10 mouse cellular contexts compared by ENCODE assay signal in genomic region chr2:137080468-137080867, GRCm38 (mm10). TPM values are rescaled to one million over a fixed set of nuclear protein-coding genes. Genes with fewer than 3 reads are reported as not detected.
DNase-seq lines count a peak whose midpoint lies in the region; ATAC-seq and TF ChIP-seq lines count a peak whose summit lies in the region.
"Had no signal": no experiment of that assay in that cellular context is flagged by ENCODE, and none has a peak within 500 bp of the region (broad histone marks: within the 10 kb centered on the region; RNA-seq: fewer than 3 reads in every experiment).

No protein-coding gene starts in this region.

- WGBS in embryonic facial prominence, embryonic 15.5 days, result 61% methylated on average over 6 of the region's 6 CpGs
- 69% methylated on average over 6 of the region's 6 CpGs for WGBS in embryonic facial prominence, embryonic 10.5 days
- WGBS in lung, adult 2 months, result 54% methylated on average over 6 of the region's 6 CpGs

- H3K27ac ChIP-seq in embryonic facial prominence, embryonic 15.5 days (replicated peaks), result peak overlapping the region; percentile 34; the same call in 1 of the 2 replicates
- H3K27ac ChIP-seq in embryonic facial prominence, embryonic 10.5 days (replicated peaks), result no peak overlapping the region
- H3K27ac ChIP-seq: neural tube, embryonic 13.5 days had no signal

- DNase-seq in embryonic facial prominence, embryonic 10.5 days (ENCODE audit: low spot score), result no peak
- DNase-seq in lung, adult 18-20 months, result peak; percentile 47 to 55
- no peak for DNase-seq in lung, adult 2 months
- peak; percentile 72 for DNase-seq in kidney, adult 11 months
- peak; percentile 23 for DNase-seq in lung, postnatal 14 days
- DNase-seq in frontal cortex, postnatal 10 days (ENCODE audit: low spot score in 2 of 2), result no peak
- DNase-seq in cerebellum, adult 9-11 months, result no peak
- DNase-seq: forebrain, postnatal 0 days had no signal

- H3K4me1 ChIP-seq in embryonic facial prominence, embryonic 15.5 days, result peaks cover 25% of the 10 kb centered on the region
- peaks cover 42% of the 10 kb centered on the region for H3K4me1 ChIP-seq in embryonic facial prominence, embryonic 10.5 days
- peaks cover 12% of the 10 kb centered on the region for H3K4me1 ChIP-seq in lung, adult 2 months (ENCODE audit: control insufficient read depth, insufficient read depth, low read length)

- H3K4me2 ChIP-seq in embryonic facial prominence, embryonic 15.5 days (replicated peaks), result no peak overlapping the region
- H3K4me2 ChIP-seq: neural tube, embryonic 13.5 days had no signal

- no peak overlapping the region for H3K9ac ChIP-seq in embryonic facial prominence, embryonic 15.5 days
- H3K9ac ChIP-seq: forebrain, postnatal 0 days; neural tube, embryonic 13.5 days had no signal

- peaks cover 27% of the 10 kb centered on the region for H3K36me3 ChIP-seq in embryonic facial prominence, embryonic 15.5 days
- H3K36me3 ChIP-seq in embryonic facial prominence, embryonic 10.5 days (replicated peaks), result peaks cover 38% of the 10 kb centered on the region

- H3K9me3 ChIP-seq in embryonic facial prominence, embryonic 15.5 days (replicated peaks), result no peaks in the 10 kb centered on the region
- no peaks in the 10 kb centered on the region for H3K9me3 ChIP-seq in embryonic facial prominence, embryonic 10.5 days
- H3K9me3 ChIP-seq: neural tube, embryonic 13.5 days had no signal

- no peak overlapping the region for H3K4me3 ChIP-seq in embryonic facial prominence, embryonic 15.5 days (replicated peaks)
- no peak overlapping the region for H3K4me3 ChIP-seq in embryonic facial prominence, embryonic 10.5 days
- H3K4me3 ChIP-seq in lung, adult 2 months (replicated peaks; ENCODE audit: extremely low read depth, low read depth, low read length), result no peak overlapping the region
- H3K4me3 ChIP-seq: neural tube, embryonic 13.5 days had no signal

- H3K27me3 ChIP-seq in embryonic facial prominence, embryonic 15.5 days, result no peaks in the 10 kb centered on the region
- peaks cover 4% of the 10 kb centered on the region; the same call in 1 of the 2 replicates for H3K27me3 ChIP-seq in embryonic facial prominence, embryonic 10.5 days (replicated peaks; ENCODE audit: low read depth, poor library complexity, severe bottlenecking)
- H3K27me3 ChIP-seq: neural tube, embryonic 13.5 days had no signal

- no peak for ATAC-seq in embryonic facial prominence, embryonic 15.5 days (ENCODE audit: insufficient number of reproducible peaks, low FRiP score, low TSS enrichment, low read depth)
- ATAC-seq: forebrain, postnatal 0 days had no signal

- no peak for TF ChIP-seq CTCF in lung, adult 2 months (IDR thresholded peaks at IDR 0.05; ENCODE audit: insufficient read depth, low read length)

- no peak for TF ChIP-seq POLR2A in lung, adult 2 months (IDR thresholded peaks at IDR 0.05; ENCODE audit: borderline replicate concordance, extremely low read depth, low read depth, low read length)

RNA-seq across cellular contexts. Expression of gene Jag1, which starts 36.0 kb away (rescaled TPM):
- 30.9 and 32.2 TPM in 2 replicates for polyA plus RNA-seq in embryonic facial prominence, embryonic 15.5 days (2015; fragmentation: Nextera tagmentation; extraction: Ambion mirVana)
- 18.4 and 22.2 TPM in 2 replicates for polyA plus RNA-seq in embryonic facial prominence, embryonic 10.5 days (2016; fragmentation: Nextera tagmentation; extraction: Ambion mirVana)
- polyA plus RNA-seq in lung, adult 2 months (2012; rRNA removed), result 10.4 and 11.4 TPM in 2 replicates

Comparison
In these comparisons a context has a peak if more than half of its experiments do, and no peak if none do; other contexts are left out.
1. DNase-seq: peak in lung, adult 18-20 months (2 of 2), kidney, adult 11 months (single experiment) and lung, postnatal 14 days (single experiment); none in embryonic facial prominence, embryonic 10.5 days (single experiment), lung, adult 2 months (single experiment), frontal cortex, postnatal 10 days (0 of 2) and cerebellum, adult 9-11 months (single experiment).